Mouse (Mus musculus) midbrain, embryonic 10.5 days (tissue): Measurements from ENCODE around the gene Zgrf1. TPM values are rescaled to one million over a fixed set of nuclear protein-coding genes. Genes with fewer than 3 reads are reported as not detected.

Experiments
- DNase-seq: peaks from one replicate; pipeline ENCODE4 v3.0.0-alpha.2; 2017; ENCODE audit warnings: low spot score
- H3K27ac ChIP-seq: fragments of 300-500 bp; sonication (generic); replicated peaks from 2 replicates; pipeline ENCODE4 v1.5.1; 2016; ENCODE audit warnings: mild to moderate bottlenecking
- H3K27me3 ChIP-seq: fragments of 300-500 bp; sonication (generic); 2 replicates; pipeline ENCODE4 v1.6.1; 2016; ENCODE audit warnings: low read depth, mild to moderate bottlenecking; ENCODE audit not compliant: poor library complexity, severe bottlenecking
- H3K36me3 ChIP-seq: fragments of 300-500 bp; sonication (generic); 2 replicates; pipeline ENCODE4 v1.6.1; 2016; ENCODE audit warnings: mild to moderate bottlenecking, moderate library complexity
- H3K4me1 ChIP-seq: fragments of 300-500 bp; sonication (generic); 2 replicates; pipeline ENCODE4 v1.6.1; 2016
- H3K4me3 ChIP-seq: fragments of 300-500 bp; sonication (generic); 2 replicates; pipeline ENCODE4 v1.5.1; 2016; ENCODE audit warnings: mild to moderate bottlenecking, moderate library complexity
- H3K9me3 ChIP-seq: fragments of 300-500 bp; sonication (generic); replicated peaks from 2 replicates; pipeline ENCODE4 v1.6.1; 2016; ENCODE audit warnings: mild to moderate bottlenecking
- WGBS: fragments of 180-500 bp; shearing (Covaris S2); methylation state at CpG from one replicate; pipeline ENCODE4 v1.1.7; 2016; 5-methylcytosine and 5-hydroxymethylcytosine counted together
- polyA plus RNA-seq: library from polyadenylated mRNA; unstranded; fragments of >200 nt; fragmentation: Nextera tagmentation; extraction: Ambion mirVana; gene quantifications from 2 replicates; pipeline ENCODE4 v1.2.1, GENCODE M21; 2016

Gene Zgrf1
- polyA plus RNA-seq, 1 experiment from 2014 or later = 20.9 TPM

DNA sequence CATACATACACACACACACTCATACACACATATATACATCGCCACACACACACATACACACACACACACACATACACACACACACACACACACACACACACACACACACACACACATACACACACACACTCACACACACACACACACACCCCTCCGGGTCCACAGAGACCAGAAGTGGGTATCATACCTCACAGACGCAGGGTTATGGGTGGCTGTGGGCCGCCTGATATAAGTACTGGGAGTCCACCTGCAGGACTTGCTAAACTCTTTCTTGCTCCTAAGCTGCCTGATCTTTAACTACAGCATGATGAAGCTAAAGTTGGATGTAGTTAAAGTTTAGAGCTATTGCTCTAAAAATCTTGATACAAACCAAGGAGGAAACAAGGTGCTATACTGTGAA lies 23.5 kb upstream of the Zgrf1 start:
- 0 out of 2 replicates have a peak, but pooled peaks cover 2% of the 10 kb centered on the region for H3K36me3 ChIP-seq
- no peaks in the 10 kb centered on the region for H3K9me3 ChIP-seq
- no peak overlapping the region for H3K4me3 ChIP-seq
- H3K4me1 ChIP-seq = no peaks in the 10 kb centered on the region
- no peak overlapping the region for H3K27ac ChIP-seq
- 84% methylated on average over 4 of the region's 4 CpGs for WGBS
- H3K27me3 ChIP-seq = no peaks in the 10 kb centered on the region
- DNase-seq = no peak

DNA sequence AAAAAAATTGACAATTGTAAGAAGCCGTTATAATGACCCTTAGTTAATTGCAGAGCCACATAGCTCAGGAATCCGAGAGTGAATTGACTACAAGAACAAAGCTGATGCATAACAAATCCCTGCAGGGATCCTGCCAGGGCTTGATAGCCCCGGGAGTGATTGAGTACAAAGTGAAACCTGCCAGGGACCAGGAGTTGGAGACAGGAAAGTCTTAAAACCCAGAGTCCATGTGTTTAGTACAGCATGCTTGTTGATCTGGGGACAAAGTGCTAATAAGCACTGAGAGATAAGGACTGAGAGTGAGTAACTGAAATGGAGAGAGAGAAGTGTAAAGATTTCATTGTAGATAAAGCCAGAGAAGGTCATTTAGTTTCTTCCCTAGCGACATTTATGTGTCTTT lies 23.0 kb upstream of the Zgrf1 start:
- WGBS = 11% methylated on average over 4 of the region's 4 CpGs
- H3K27me3 ChIP-seq = no peaks in the 10 kb centered on the region
- H3K36me3 ChIP-seq = 0 out of 2 replicates have a peak, but pooled peaks cover 2% of the 10 kb centered on the region
- no peak overlapping the region for H3K27ac ChIP-seq
- no peaks in the 10 kb centered on the region for H3K9me3 ChIP-seq
- no peak overlapping the region for H3K4me3 ChIP-seq
- DNase-seq = no peak
- no peaks in the 10 kb centered on the region for H3K4me1 ChIP-seq

DNA sequence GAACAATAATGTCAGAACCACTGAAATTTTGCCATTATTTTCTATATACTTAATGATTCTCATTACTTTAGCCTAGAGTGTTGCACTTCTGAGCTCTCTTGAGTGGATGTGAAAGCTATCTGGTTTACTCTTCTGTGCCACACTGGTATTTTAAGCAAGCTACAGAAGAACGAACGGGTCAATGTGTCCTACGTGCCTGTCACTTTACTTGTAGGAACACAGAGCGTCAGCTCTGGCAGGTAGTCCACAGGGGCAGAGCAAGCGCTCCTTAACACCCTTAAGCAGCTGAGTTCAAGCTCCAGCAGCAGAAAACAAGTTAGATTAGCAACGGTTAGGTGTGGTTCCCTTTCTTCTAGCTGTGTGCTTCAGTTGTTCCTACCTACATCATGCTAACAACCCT lies 14.1 kb upstream of the Zgrf1 start:
- H3K27ac ChIP-seq = no peak overlapping the region
- H3K4me3 ChIP-seq = no peak overlapping the region
- no peaks in the 10 kb centered on the region for H3K27me3 ChIP-seq
- WGBS = 71% methylated on average over 6 of the region's 6 CpGs
- H3K36me3 ChIP-seq = peaks cover 69% of the 10 kb centered on the region
- no peaks in the 10 kb centered on the region for H3K4me1 ChIP-seq
- no peak for DNase-seq
- H3K9me3 ChIP-seq = no peaks in the 10 kb centered on the region

DNA sequence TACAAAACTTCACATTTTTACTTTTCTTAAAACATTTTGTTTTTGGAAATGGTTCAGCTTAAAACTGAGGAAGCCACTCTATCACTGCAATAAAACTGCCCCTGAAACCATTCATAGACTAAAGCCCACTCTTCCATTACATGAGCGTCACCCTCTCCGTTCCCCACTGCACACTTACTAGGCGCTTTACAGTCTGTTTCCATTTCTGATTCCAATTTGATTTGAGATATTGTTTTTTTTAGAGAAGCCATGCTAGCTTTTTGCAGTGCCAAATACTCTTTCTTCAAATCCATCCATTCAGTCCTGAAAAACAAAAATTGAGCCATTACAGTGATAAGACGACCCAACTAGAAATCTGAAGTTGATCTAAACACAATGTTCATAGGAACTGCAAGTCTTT lies 9.3 kb upstream of the Zgrf1 start:
- H3K36me3 ChIP-seq = peaks cover 78% of the 10 kb centered on the region
- H3K4me1 ChIP-seq = no peaks in the 10 kb centered on the region
- H3K4me3 ChIP-seq = no peak overlapping the region
- no peak for DNase-seq
- WGBS = 78% methylated on average over 4 of the region's 4 CpGs
- no peak overlapping the region for H3K27ac ChIP-seq
- H3K27me3 ChIP-seq = no peaks in the 10 kb centered on the region
- no peaks in the 10 kb centered on the region for H3K9me3 ChIP-seq

DNA sequence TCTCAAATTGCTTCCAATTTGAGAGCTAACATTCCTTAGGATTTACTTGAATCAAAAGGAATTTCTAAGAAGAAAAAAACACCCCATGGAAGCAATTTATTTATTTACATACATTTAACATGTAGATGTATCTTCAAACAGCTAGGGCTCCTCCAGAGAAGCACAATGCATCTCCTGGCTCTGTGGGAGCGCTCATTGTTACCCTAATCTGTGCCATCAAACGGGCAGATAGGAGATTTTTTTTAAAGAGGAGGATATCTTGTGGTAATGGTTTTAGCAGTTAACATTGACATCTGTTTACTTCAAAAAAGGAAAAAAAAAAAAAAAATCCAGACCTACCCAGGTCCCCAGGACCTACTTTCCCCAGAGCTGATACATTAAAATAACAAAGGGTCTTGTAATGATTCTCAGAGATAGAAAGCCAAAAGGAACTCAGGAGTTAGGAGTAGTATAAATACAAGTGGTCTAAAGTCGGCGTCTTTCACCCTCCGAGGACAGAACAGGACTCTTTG lies 8.6 kb upstream of the Zgrf1 start:
- DNase-seq = no peak
- Histone ChIP-seq H3K4me1 (no peaks in the 10 kb centered on the region), H3K27me3 (no peaks in the 10 kb centered on the region), H3K4me3 (no peak overlapping the region), H3K36me3 (peaks cover 73% of the 10 kb centered on the region), H3K27ac (no peak overlapping the region), H3K9me3 (no peaks in the 10 kb centered on the region)
- 15% methylated on average over 5 of the region's 5 CpGs for WGBS

DNA sequence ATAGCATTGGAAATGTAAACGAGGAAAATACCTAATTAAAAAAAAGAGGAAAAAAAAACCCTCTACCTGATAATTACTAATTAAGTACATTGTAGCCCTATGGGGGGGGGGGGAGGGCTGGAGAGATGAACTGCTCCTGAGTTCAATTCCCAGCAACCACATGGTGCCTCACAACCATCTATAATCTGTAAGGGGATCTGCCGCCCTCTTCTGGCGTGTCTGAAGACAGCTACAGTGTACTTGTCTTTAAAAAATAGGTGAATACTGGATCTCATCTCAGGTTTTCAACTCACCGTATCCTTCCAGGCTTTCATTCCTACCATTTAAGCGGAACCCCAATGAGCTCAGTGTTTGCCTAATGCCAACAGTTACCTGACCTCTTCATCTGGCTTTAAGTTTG lies 5.4 kb upstream of the Zgrf1 start:
- 26% methylated on average over 4 of the region's 5 CpGs for WGBS
- DNase-seq = peak; percentile 45
- no peaks in the 10 kb centered on the region for H3K9me3 ChIP-seq

DNA sequence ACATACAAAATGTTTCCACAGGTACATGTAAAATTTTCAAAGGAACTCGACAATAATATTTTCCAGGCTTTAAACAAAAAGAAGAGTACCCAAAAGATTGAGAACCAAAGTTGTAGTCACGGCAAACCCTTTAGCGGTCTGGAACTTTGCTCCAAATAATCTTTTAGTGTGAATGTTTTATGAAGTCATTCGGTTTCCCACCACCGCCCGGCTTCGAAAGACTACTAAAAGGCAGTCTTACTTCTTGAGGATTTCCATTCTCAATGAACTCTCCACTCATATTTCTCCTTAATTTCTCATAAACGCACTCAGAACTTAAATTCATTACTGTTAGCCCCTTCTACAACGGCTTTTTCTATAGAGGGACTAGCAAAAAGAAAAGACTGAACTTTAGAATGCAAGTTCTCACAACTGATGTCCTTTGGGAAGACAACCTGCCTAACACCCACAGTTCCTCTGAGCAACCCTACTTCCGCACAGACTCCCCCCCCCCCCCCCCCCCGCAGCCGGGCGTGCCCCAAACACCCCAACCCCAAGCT lies 786 bp upstream of the Zgrf1 start:
- Histone ChIP-seq H3K4me3 (peak overlapping the region; percentile 80), H3K4me1 (peaks cover 21% of the 10 kb centered on the region), H3K27ac (peak overlapping the region; percentile 96), H3K36me3 (peaks cover 21% of the 10 kb centered on the region), H3K27me3 (no peaks in the 10 kb centered on the region), H3K9me3 (no peaks in the 10 kb centered on the region)
- 11% methylated on average over 12 of the region's 13 CpGs for WGBS
- DNase-seq = no peak

More for the DNA sequence above, 5.4 kb upstream of the Zgrf1 start:
- H3K27me3 ChIP-seq = no peaks in the 10 kb centered on the region
- peaks cover 43% of the 10 kb centered on the region for H3K36me3 ChIP-seq
- no peak overlapping the region for H3K4me3 ChIP-seq
- H3K4me1 ChIP-seq = peaks cover 9% of the 10 kb centered on the region
- no peak overlapping the region for H3K27ac ChIP-seq

DNA sequence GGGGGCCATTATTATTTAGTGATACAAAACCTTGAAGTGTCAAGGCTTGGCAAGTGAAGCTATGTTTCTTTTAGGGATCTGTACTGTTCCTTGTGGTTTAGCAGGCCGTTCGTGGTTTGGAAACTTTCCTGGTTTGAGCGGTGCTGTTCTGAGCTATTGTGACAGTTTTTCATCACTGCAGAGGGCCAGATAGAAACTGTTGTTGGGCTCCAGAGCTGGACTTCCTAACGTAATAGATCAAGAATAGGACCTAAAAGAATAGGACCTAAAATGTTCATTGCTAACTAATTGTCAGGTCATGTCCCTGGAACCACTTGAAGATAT lies 393 bp downstream of the Zgrf1 start:
- no peaks in the 10 kb centered on the region for H3K9me3 ChIP-seq
- peak overlapping the region; percentile 80 for H3K4me3 ChIP-seq
- WGBS = 2% methylated on average over 4 of the region's 4 CpGs
- H3K27ac ChIP-seq = peak overlapping the region; percentile 96
- H3K36me3 ChIP-seq = peaks cover 31% of the 10 kb centered on the region
- H3K4me1 ChIP-seq = peaks cover 21% of the 10 kb centered on the region
- no peaks in the 10 kb centered on the region for H3K27me3 ChIP-seq
- DNase-seq = no peak

DNA sequence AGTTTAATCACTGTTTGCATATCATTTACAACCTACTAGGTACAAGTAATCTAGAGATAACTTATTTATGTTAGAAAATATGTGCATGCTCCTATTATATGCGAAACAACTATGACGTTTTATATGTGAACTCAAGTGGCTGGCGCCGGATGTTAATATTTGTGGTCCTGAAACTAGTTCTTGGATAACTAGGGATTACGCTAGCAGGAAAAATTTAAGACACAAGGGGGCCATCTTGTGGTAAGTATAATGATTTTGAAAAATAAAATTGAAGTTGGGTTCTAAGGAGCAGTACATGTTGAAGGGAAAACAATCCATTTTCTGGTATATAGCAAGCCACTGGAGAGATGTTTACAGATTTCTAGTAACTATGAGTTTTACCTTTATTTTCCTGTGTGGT lies 1.4 kb downstream of the Zgrf1 start:
- peaks cover 39% of the 10 kb centered on the region for H3K36me3 ChIP-seq
- H3K27ac ChIP-seq = no peak overlapping the region
- 77% methylated on average over 5 of the region's 5 CpGs for WGBS
- H3K9me3 ChIP-seq = no peaks in the 10 kb centered on the region
- H3K27me3 ChIP-seq = no peaks in the 10 kb centered on the region
- H3K4me3 ChIP-seq = peak overlapping the region; percentile 80
- DNase-seq = no peak
- H3K4me1 ChIP-seq = peaks cover 21% of the 10 kb centered on the region

DNA sequence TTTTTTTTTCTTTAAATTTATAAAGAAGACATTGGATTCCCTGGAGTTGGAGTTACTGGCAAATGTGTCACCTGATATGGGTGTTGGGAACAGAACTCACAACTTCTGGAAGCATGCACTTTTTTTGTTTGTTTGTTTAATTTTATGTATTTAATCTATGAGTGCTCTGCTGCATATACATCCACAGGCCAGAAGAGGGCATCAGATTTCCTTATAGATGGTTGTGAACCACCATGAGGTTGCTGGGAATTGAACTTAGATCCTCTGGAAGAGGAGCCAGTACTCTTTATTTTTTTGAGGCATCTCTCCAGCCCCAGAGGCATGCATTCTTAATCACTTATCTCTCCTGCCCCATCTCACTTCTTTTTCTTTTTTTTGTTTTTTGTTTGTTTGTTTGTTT lies 4.9 kb downstream of the Zgrf1 start:
- H3K27ac ChIP-seq = no peak overlapping the region
- no peaks in the 10 kb centered on the region for H3K9me3 ChIP-seq
- peaks cover 69% of the 10 kb centered on the region for H3K36me3 ChIP-seq
- no peaks in the 10 kb centered on the region for H3K27me3 ChIP-seq
- no peak overlapping the region for H3K4me3 ChIP-seq
- DNase-seq = no peak
- peaks cover 12% of the 10 kb centered on the region for H3K4me1 ChIP-seq

DNA sequence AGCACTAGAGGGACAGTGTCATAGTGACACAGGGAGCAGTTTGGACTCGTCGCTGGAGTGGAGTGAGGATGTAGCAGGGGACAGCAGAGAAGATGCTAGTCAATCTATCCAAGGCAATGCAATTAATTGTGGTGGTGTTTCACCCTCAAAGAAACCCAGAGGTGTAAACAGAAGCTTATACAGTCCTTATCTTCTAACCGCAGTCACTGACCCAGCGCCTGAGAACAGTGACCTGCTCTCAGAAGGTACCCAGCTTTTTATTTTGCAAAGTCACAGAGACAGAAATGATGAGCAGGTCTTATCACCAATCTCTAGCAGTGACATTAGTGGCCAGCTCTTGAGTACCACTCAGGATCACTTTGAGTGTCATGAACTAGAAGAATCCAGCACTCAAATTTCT lies 9.7 kb downstream of the Zgrf1 start:
- peaks cover 76% of the 10 kb centered on the region for H3K36me3 ChIP-seq
- H3K27ac ChIP-seq = no peak overlapping the region
- H3K4me3 ChIP-seq = no peak overlapping the region
- no peaks in the 10 kb centered on the region for H3K4me1 ChIP-seq
- H3K27me3 ChIP-seq = no peaks in the 10 kb centered on the region
- 94% methylated on average over 4 of the region's 4 CpGs for WGBS
- no peaks in the 10 kb centered on the region for H3K9me3 ChIP-seq
- DNase-seq = no peak

DNA sequence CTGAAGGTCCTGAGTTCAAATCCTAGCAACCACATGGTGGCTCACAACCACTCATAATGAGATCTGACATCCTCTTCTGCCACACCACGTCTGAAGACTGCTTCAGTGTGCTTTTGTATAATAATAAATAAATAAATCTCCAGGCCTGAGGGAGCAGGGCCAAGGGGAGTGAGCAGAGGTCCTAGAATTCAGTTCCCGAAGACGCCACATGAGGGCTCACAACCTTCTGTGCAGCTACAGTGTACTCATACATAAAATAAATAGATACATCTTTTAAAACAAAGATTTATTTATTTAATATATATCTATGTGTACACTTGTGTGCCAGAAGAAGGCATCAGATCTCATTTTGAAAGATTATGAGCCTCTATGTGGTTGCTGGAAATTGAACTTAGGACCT lies 11.8 kb downstream of the Zgrf1 start:
- Histone ChIP-seq H3K4me3 (no peak overlapping the region), H3K27me3 (no peaks in the 10 kb centered on the region), H3K36me3 (peaks cover 78% of the 10 kb centered on the region), H3K27ac (no peak overlapping the region), H3K4me1 (no peaks in the 10 kb centered on the region), H3K9me3 (no peaks in the 10 kb centered on the region)
- 83% methylated on average over 3 of the region's 3 CpGs for WGBS
- no peak for DNase-seq

DNA sequence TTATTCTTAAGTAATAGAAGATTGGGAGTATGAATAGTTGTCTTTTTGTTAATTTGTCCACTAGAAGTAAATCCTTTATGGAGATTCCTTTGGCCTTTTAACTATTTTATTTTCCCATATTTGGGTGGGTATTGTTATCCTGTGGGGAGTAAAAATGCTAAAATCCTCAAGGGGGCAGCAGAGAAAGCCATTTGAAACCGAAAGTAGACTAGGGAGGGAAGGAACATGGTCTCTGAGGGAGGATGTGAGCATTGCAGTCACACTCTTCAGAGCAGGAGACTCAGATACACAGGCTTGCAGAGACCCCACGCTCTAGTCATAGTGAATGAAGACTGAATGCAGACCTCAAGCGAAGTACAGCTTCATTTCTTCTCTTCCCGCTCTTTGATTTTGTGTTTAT lies 19.3 kb downstream of the Zgrf1 start:
- Histone ChIP-seq H3K27ac (no peak overlapping the region), H3K27me3 (no peaks in the 10 kb centered on the region), H3K4me3 (no peak overlapping the region), H3K4me1 (no peaks in the 10 kb centered on the region), H3K36me3 (peaks cover 85% of the 10 kb centered on the region), H3K9me3 (no peaks in the 10 kb centered on the region)
- peak; percentile 15 for DNase-seq
- 64% methylated on average over 4 of the region's 4 CpGs for WGBS

DNA sequence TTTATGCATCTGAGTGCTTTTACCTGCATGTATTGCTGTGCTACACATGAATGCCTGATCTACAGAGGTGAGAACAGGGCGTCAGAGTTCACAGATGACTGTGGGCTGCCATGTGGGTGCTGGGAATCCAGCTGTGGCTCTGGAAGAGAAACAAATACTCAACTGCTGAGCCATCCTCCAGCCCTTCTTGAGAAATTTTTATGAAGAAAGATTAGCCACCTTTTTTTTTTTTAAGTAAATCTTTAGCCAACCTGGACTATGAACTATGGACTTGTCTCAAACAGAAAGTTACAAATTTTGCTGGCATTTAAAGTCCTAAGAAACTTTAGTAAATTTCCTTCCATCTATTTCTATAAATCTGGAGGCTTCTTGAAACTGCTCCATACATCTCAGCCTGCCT lies 43.8 kb downstream of the Zgrf1 start:
- Histone ChIP-seq H3K4me3 (no peak overlapping the region), H3K9me3 (no peaks in the 10 kb centered on the region), H3K4me1 (no peaks in the 10 kb centered on the region), H3K27ac (no peak overlapping the region), H3K36me3 (peaks cover 82% of the 10 kb centered on the region), H3K27me3 (no peaks in the 10 kb centered on the region)
- WGBS = 93% methylated on average over 1 of the region's 1 CpGs
- DNase-seq = no peak
